Mouse (Mus musculus) left cerebral cortex, postnatal 14 days (tissue): ENCODE measurements around the gene Rasal1. TPM values are rescaled to one million over a fixed set of nuclear protein-coding genes. Genes with fewer than 3 reads are reported as not detected.

Source experiments
- DNase-seq, 2 experiments: peaks; one replicate each; pipeline ENCODE4 v3.0.0; 2021 to 2022; ENCODE audit warnings: low spot score in 2 of 2, mixed read lengths in 1 of 2
- intact Hi-C: fragments of 180-260 bp; cut with DNase I; formaldehyde crosslinking; loops from one replicate; pipeline ENCODE4 v1.15.1; 2025
- total RNA-seq, 2 experiments: library from RNA; stranded (reverse); gene quantifications; 2 replicates each; pipeline ENCODE4 v1.2.3; 2021

Gene Rasal1
- total RNA-seq, 2 experiments from 2014 or later, result 94.2 to 107 TPM

GRCm38 (mm10) chr5:120619201-120619600, 29.4 kb upstream of the Rasal1 start:
- intact Hi-C loops, result loop anchor here (1.0 kb wide), 1 partner anchor 54 kb away; no protein-coding TSS in a partner anchor
- peak; percentile 49 to 75 for DNase-seq

- intact Hi-C loops, result loop anchor here (1.0 to 2.0 kb wide), 2 partner anchors 29 to 126 kb away; no protein-coding TSS in a partner anchor
- peak; percentile 88 to 90 for DNase-seq
Measured at GRCm38 (mm10) chr5:120620375-120621077, 28.1 kb upstream of the Rasal1 start.

- peak in 1 of 2 experiments; percentile 63 for DNase-seq
- intact Hi-C loops, result loop anchor here (1.0 to 2.0 kb wide), 2 partner anchors 28 to 126 kb away; no protein-coding TSS in a partner anchor
Measured at GRCm38 (mm10) chr5:120621078-120621765, 27.4 kb upstream of the Rasal1 start.

GRCm38 (mm10) chr5:120621846-120622197, 26.8 kb upstream of the Rasal1 start:
- DNase-seq, result peak in 1 of 2 experiments; percentile 60
- intact Hi-C loops, result loop anchor here (1.0 to 2.0 kb wide), 2 partner anchors 27 to 125 kb away; no protein-coding TSS in a partner anchor

GRCm38 (mm10) chr5:120622198-120622851, 26.3 kb upstream of the Rasal1 start:
- peak in 1 of 2 experiments; percentile 49 for DNase-seq
- intact Hi-C loops, result no loop called here

GRCm38 (mm10) chr5:120624427-120624826, 24.2 kb upstream of the Rasal1 start:
- DNase-seq, result no peak
- intact Hi-C loops, result no loop called here

- intact Hi-C loops, result no loop called here
- no peak for DNase-seq
Measured at GRCm38 (mm10) chr5:120626399-120626798, 22.2 kb upstream of the Rasal1 start.

GRCm38 (mm10) chr5:120627515-120628300, 20.9 kb upstream of the Rasal1 start:
- intact Hi-C loops, result no loop called here
- DNase-seq, result no peak

GRCm38 (mm10) chr5:120628624-120629023, 20.0 kb upstream of the Rasal1 start:
- intact Hi-C loops, result no loop called here
- no peak for DNase-seq

- no peak for DNase-seq
- intact Hi-C loops, result no loop called here
Measured at GRCm38 (mm10) chr5:120631128-120631527, 17.5 kb upstream of the Rasal1 start.

- intact Hi-C loops, result no loop called here
- DNase-seq, result no peak
Measured at GRCm38 (mm10) chr5:120631892-120632291, 16.7 kb upstream of the Rasal1 start.

GRCm38 (mm10) chr5:120634131-120634530, 14.5 kb upstream of the Rasal1 start, which contains the start of gene Cfap73:
TSS of gene Cfap73 (minus strand) at chr5:120634235.
- intact Hi-C loops, result no loop called here
- no peak for DNase-seq

GRCm38 (mm10) chr5:120634860-120635259, 13.8 kb upstream of the Rasal1 start:
- no peak for DNase-seq
- intact Hi-C loops, result no loop called here

GRCm38 (mm10) chr5:120635633-120636032, 13.0 kb upstream of the Rasal1 start:
- DNase-seq, result no peak
- intact Hi-C loops, result no loop called here

GRCm38 (mm10) chr5:120640094-120640493, 8.5 kb upstream of the Rasal1 start:
- intact Hi-C loops, result no loop called here
- no peak for DNase-seq

GRCm38 (mm10) chr5:120643365-120644085, 5.1 kb upstream of the Rasal1 start:
- DNase-seq, result no peak
- intact Hi-C loops, result no loop called here

GRCm38 (mm10) chr5:120644227-120644626, 4.4 kb upstream of the Rasal1 start:
- intact Hi-C loops, result no loop called here
- no peak for DNase-seq

GRCm38 (mm10) chr5:120645851-120646250, 2.8 kb upstream of the Rasal1 start:
- intact Hi-C loops, result no loop called here
- DNase-seq, result no peak

- intact Hi-C loops, result no loop called here
- no peak for DNase-seq
Measured at GRCm38 (mm10) chr5:120647361-120647760, 1.3 kb upstream of the Rasal1 start.
